Mouse (Mus musculus) MEL (cell line): ENCODE results near the gene Cstf1.

Experiments used
- CHD2 ChIP-seq: IDR thresholded peaks from 2 replicates; pipeline ENCODE4 v1.6.1; 2011; ENCODE audit warnings: low read length, improper control_type of control experiment
- CTCF ChIP-seq, 3 experiments: IDR thresholded peaks in 2 of 3; conservative IDR thresholded peaks in 1 of 3; 2 replicates each; pipeline ENCODE4 v1.5.1; 2011 to 2012; ENCODE audit warnings: low read length in 3 of 3, low read depth in 2 of 3, mild to moderate bottlenecking in 2 of 3, improper control_type of control experiment in 1 of 3, inconsistent platforms in 1 of 3, mixed read lengths in 1 of 3, moderate library complexity in 1 of 3; ENCODE audit not compliant: control insufficient read depth in 1 of 3, insufficient read depth in 1 of 3, poor library complexity in 1 of 3, severe bottlenecking in 1 of 3
- E2F4 ChIP-seq: IDR thresholded peaks from 2 replicates; pipeline ENCODE4 v1.6.1; 2011; ENCODE audit warnings: low read depth, low read length, improper control_type of control experiment, borderline replicate concordance
- EP300 ChIP-seq, 2 experiments: IDR thresholded peaks; 2 replicates each; pipeline ENCODE4 v1.6.1; 2011; ENCODE audit warnings: improper control_type of control experiment in 2 of 2, low read length in 2 of 2, low read depth in 1 of 2, mild to moderate bottlenecking in 1 of 2
- GATA1 ChIP-seq: IDR thresholded peaks from 2 replicates; pipeline ENCODE4 v1.6.1; 2011; ENCODE audit warnings: low read depth, low read length, improper control_type of control experiment
- MAX ChIP-seq: IDR thresholded peaks from 2 replicates; pipeline ENCODE4 v1.6.1; 2011; ENCODE audit warnings: low read length, improper control_type of control experiment
- MYB ChIP-seq: IDR thresholded peaks from 2 replicates; pipeline ENCODE4 v1.6.1; 2011; ENCODE audit warnings: mild to moderate bottlenecking, low read depth, low read length, improper control_type of control experiment
- NELFE ChIP-seq: IDR thresholded peaks from 2 replicates; pipeline ENCODE4 v1.6.1; 2011; ENCODE audit warnings: low read depth, low read length, improper control_type of control experiment
- POLR2A ChIP-seq, 2 experiments: IDR thresholded peaks; 2 replicates each; pipeline ENCODE4 v1.6.1; 2011 to 2012; ENCODE audit warnings: low read length in 2 of 2, mild to moderate bottlenecking in 2 of 2, control low read depth in 1 of 2, improper control_type of control experiment in 1 of 2, low read depth in 1 of 2, moderate library complexity in 1 of 2; ENCODE audit not compliant: control insufficient read depth in 1 of 2, insufficient read depth in 1 of 2, poor library complexity in 1 of 2
- TAL1 ChIP-seq: IDR thresholded peaks from 2 replicates; pipeline ENCODE4 v1.6.1; 2012; ENCODE audit warnings: mild to moderate bottlenecking, inconsistent platforms, low read length, moderate library complexity, mixed read lengths
- USF1 ChIP-seq: IDR thresholded peaks from 2 replicates; pipeline ENCODE4 v1.6.1; 2014; ENCODE audit warnings: low read depth, mild to moderate bottlenecking, inconsistent platforms, low read length, improper control_type of control experiment, moderate library complexity

- TF ChIP-seq POLR2A (IDR thresholded peaks at IDR 0.05; ENCODE audit: control insufficient read depth in 1 of 2, insufficient read depth in 1 of 2, low read depth in 1 of 2, low read length in 2 of 2, poor library complexity in 1 of 2): no peak
- TF ChIP-seq USF1: no peak
- TF ChIP-seq MAX: no peak
- TF ChIP-seq GATA1: no peak
- TF ChIP-seq EP300 (IDR thresholded peaks at IDR 0.05; ENCODE audit: low read depth in 1 of 2, low read length in 2 of 2): no peak
- TF ChIP-seq CHD2: no peak
- no peak for TF ChIP-seq NELFE
- no peak for TF ChIP-seq CTCF (IDR thresholded peaks at IDR 0.05 in 2 of 3, conservative IDR thresholded peaks at IDR 0.05 in 1 of 3; ENCODE audit: control insufficient read depth in 1 of 3, insufficient read depth in 1 of 3, low read depth in 2 of 3, low read length in 3 of 3, poor library complexity in 1 of 3, severe bottlenecking in 1 of 3)
- TF ChIP-seq MYB: no peak
- TF ChIP-seq TAL1: no peak
- TF ChIP-seq E2F4: no peak
These were observed 6.6 kb downstream of the Cstf1 start for GRCm38 (mm10) chr2:172376999-172377515.
